Mouse (Mus musculus): Measurements from ENCODE around the gene Exoc3l.

The Exoc3l gene

DNA sequence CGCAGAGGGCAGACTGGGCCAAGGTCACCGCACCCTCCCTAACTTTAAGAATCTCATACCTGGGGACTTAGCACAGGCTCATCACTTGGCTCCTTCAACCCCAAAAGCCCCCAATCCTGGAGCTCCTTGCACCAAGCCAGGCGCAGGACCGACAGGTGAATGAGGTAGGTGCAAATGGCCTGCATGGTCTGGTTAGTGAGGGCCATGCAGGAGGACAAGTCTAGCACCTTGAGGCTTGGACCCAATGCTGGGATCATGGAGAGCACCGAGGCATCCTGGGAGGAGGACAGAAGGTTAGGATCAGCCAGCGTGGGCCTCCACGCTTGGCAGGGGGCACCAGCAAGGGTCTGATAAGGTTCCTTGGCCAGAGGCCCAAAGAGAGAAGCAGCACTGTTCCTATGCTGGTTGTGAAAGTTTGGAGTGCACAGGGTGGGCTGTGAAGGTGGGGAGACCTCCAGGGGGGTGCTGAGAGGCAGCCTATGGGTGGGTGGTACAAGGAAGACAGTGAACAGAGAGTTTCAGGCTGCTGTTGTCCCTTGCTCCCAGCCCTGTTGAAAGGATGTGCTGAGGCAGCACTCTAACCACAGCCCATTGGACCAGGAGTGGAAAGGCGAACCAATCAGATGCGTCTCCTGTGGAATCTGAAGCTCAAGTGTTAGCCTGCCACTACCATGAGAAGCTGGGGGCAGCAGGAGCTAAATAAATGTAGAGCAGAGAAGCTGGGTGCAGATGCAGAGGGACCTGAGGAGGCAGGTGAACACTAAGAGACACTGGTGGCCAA is 17.9 kb upstream of the Exoc3l start:
- no peak for DNase-seq (ENCODE audit: low read depth, low spot score)

GRCm38 (mm10) chr8:105312891-105313481 is 17.1 kb upstream of the Exoc3l start:
- DNase-seq (ENCODE audit: low read depth, low spot score) = no peak

DNA sequence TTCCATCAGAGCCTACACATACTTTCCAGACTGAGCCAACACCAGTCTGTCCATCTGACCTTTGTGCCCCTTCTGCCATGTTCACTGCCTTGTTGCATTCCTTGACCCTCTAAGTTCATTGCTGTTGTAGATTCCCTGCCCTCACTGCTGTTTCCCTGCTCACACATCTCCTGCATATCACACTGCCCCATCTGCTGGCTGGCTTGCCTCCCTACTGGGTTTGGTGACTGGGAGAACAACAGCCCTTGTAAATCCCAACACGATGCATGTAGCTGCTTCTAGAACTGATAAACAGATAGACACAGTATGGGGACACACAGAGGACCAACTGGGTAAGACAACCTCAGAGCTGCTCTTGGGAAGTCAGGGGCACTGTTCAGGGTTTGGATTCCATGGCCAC is 15.8 kb upstream of the Exoc3l start:
- no peak for DNase-seq (ENCODE audit: low read depth, low spot score)

DNA sequence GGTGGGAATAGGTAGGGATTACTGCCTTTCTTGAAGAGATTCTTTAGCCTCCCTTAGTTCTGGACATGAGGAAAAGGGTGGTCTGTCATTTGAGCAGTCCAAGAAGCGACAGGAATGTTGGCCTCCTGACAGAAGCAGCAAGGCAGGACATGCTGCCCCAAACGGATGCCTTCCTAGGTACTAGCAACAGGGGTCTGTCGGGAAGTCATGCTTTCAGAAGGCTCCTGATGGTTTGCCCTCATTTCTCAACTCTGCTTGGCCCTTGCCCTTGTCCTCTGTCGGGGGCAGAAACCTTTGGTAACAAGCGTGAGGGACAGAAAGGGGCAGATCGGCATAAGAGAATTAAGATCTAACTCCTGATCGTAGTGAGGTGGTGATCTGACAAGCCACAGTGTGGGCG is 14.2 kb upstream of the Exoc3l start:
- no peak for DNase-seq (ENCODE audit: low read depth, low spot score)

DNA sequence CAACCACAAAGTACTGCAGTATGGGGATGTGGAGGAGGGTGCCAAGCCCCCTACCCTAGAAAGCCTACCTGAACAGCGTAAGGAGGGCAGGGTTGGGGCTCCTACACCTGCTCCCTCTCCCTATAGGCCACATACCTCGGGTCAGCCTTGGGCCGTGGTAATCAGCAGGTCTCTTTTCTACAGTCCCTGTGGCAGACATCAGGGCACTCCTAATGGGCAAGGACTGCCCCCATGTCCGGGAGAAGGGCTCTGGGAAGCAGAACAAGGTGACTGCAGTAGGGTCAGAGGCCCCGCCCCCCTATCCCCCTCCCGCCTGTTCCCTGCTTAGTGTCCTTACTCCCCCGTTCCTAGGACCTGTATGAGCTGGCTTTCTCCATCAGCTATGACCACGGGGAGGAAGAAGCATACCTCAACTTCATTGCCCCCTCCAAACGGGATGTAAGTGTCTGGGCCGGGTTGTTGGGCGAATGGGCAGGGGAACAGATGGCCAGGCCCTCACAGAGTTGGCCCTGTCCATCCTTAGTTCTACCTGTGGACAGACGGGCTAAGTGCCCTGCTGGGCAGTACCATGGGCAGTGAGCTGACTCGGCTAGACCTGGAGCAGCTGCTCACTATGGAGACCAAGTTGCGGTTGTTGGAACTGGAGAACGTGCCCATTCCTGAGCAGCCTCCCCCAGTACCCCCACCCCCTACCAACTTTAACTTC is 13.4 kb upstream of the Exoc3l start:
- no peak for DNase-seq (ENCODE audit: low read depth, low spot score)

DNA sequence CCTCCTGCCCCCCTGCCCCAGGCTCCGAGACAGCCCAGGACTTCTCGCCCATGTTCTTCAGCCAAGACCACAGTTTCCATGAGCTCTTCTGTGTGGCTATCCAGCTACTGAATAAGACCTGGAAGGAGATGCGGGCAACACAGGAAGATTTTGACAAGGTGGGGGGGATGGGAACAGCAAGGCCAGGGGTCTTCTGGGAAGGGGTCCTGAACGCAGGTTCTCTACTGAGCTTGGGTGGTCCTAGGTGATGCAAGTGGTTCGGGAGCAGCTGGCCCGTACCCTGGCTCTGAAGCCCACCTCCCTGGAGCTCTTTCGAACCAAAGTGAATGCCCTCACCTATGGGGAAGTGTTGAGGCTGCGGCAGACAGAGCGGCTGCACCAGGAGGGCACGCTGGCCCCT is 12.5 kb upstream of the Exoc3l start:
- DNase-seq (ENCODE audit: low read depth, low spot score) = no peak

DNA sequence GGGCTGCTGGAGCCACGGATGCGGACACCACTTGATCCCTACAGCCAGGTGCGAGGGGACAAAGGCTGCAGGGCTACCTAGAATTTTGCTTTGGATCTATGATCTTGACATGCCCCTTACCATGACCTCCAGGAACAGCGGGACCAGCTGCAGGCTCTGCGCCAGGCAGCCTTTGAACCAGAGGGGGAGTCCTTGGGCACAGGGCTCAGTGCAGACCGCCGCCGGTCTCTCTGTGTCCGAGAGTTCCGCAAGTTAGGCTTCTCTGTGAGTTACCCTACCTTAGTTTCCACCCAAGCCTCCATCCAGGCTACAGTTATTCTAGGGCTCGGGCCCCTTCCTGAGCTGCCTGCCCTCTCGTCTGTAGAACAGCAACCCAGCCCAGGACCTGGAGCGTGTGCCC is 11.8 kb upstream of the Exoc3l start:
- DNase-seq (ENCODE audit: low read depth, low spot score) = no peak

GRCm38 (mm10) chr8:105306146-105306691 is 10.3 kb upstream of the Exoc3l start:
- no peak for DNase-seq (ENCODE audit: low read depth, low spot score)

- no peak for DNase-seq (ENCODE audit: low read depth, low spot score)
Measured at GRCm38 (mm10) chr8:105305211-105306145, 9.6 kb upstream of the Exoc3l start, which contains the start of gene Elmo3. Gene Elmo3 (plus strand): TSS chr8:105305601.

DNA sequence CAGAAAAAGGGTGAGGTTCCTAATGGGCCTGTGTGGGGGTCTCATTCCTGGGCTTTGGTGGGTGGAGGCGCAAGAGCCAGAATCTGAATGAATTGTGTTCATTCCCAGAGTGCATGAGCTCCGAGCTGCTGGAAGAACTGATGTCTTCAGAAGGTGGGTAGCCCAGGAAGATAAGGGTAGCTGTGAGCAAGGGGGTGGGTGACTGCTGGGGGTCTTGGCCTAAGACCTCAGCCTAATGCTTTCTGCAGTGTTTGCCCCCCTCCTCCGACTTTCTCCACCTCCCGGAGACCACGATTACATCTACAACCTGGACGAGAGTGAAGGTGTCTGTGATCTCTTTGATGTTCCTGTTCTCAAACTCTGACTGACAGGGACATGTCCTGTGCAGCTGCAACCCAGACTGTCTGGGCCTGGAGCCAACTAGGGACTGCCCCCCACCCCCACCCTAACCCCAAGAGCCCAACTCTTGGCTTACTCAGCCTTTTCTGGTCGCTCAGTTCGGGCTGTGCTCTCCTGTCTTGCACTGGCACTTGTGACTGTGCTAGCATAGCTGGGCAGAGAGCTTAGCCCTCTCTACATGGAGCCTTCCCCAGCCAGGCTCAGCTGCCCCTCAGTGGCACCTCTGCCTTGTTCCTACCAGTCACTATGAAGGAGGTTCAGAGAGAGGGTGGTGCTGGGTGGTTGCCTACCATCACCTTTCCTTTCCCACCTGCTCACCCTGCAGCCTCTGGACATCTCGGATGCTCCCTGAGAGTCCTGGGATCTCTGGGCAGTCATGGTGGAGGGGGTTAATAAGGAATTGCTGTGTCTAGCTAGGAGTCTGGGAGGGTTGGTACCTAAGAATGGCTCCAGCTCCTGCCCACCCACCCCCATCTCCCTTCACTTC is 8.7 kb upstream of the Exoc3l start:
- DNase-seq (ENCODE audit: low read depth, low spot score) = no peak

GRCm38 (mm10) chr8:105303874-105304273 is 8.0 kb upstream of the Exoc3l start:
- DNase-seq (ENCODE audit: low read depth, low spot score) = no peak

DNA sequence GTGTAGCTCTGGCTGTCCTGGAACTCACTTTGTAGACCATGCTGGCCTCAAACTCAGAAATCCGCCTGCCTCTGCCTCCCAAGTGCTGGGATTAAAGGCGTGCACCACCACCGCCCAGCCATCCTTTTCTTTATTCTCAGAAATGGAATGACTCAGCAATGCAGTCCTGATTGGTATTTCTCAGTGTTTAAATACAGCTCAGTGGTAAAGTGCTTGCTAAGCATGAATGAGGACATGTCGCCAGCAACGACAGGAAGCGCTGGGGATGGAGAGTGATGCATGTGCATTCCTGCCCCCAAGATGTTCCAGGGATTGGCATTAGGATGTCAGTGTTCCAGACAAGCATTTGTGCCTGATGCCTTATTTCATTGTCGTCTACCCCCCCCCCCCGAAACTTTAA is 7.5 kb upstream of the Exoc3l start:
- DNase-seq (ENCODE audit: low read depth, low spot score) = no peak

DNA sequence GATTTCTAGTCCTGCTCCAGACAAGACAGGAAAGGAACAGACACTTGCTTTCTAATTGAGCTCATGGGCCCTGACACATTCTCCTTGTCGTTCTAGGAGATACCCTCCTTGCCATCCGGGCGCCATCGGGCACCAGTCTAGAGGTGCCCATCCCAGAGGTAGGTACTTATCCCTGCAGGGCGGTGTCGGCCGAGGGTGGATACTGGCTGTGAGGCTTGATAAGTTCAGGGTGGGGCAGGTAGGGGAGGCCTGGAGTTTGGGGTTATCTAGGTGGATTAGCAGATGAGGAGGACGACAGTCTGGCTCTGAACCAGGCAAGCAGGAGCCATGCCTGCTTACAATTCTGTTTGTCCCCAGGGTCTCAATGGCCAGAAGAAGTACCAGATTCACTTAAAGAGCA is 4.1 kb upstream of the Exoc3l start:
- no peak for DNase-seq (ENCODE audit: low read depth, low spot score)

- DNase-seq (ENCODE audit: low read depth, low spot score) = no peak
Measured at GRCm38 (mm10) chr8:105298351-105299252, 2.7 kb upstream of the Exoc3l start.

DNA sequence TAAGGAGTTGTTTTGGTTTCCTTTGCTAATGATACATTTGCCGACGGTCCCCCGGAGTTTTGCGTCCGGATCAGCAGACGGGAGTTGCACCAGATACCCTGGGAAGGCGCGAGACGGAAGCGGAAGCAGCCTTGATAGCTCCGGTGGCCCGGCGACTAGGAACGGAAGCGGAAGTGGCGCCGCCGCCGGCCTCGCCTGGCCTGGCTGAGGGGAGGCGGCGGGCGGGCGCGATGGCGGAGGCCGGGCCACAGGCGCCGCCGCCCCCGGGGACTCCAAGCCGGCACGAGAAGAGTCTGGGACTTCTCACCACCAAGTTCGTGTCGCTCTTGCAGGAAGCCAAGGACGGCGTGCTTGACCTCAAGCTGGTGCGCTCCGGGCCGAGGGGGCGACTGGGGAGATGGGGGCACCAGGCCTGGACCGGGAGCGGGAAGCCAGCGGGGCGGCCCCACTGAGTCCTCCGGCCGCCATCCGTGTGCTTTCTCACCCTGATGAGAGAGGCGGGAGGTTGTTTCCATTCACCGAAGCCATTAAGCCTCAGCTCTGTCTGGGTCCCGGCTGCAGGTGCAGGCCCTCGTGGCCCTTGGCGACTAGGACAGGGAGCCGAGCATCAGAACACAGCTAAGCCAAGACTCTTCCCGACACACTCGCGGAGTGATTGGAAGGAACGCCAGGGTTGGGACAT is 1.8 kb upstream of the Exoc3l start, which contains the start of gene E2f4:
E2f4 (plus strand) TSS at position 153 of the 682 bp plus-strand sequence.
- peak; percentile 81 for DNase-seq (ENCODE audit: low read depth, low spot score)

- DNase-seq (ENCODE audit: low read depth, low spot score) = no peak
Measured at GRCm38 (mm10) chr8:105295256-105295655, 645 bp downstream of the Exoc3l start.

- no peak for DNase-seq (ENCODE audit: low read depth, low spot score)
Measured at GRCm38 (mm10) chr8:105294776-105295175, 1.1 kb downstream of the Exoc3l start.

- no peak for DNase-seq (ENCODE audit: low read depth, low spot score)
Measured at GRCm38 (mm10) chr8:105293405-105293804, 2.5 kb downstream of the Exoc3l start.

DNA sequence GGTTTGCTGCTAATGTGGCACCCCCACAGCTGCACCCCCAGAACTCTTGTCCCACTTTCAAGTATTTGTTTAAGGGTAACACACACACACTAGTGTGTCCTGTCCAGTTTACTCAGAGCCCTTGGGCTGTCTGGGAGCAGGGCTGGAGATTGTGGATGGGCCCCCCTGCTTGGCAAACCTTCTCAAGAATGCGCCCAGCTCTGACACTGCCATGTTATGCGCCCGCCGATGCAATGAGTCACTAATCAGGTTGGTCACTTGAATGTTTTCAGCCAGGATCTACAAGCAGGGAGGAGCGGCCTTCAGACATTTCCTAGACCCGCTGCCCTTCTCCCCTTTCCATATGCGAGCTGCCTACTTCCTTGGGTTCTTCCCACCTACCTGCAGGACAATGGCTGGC is 3.4 kb downstream of the Exoc3l start:
- no peak for DNase-seq (ENCODE audit: low read depth, low spot score)
